Mouse (Mus musculus): ENCODE measurements at regions not wholly inside any gene's neighbourhood (a gene's known extent, or its start where the extent isn't known, plus 50 kb on each side); places are given as distances from the start of the nearest gene placed in this dataset.
"Not testable (repeated sequence)": the region's sequence is repeated elsewhere in the genome, so short reads cannot be mapped to it uniquely, and the experiment has no call there.

- peak; percentile 45 for DNase-seq
Observed at GRCm38 (mm10) chrX:166809165-166809564, 223.6 kb upstream of the Egfl6 start.

GRCm38 (mm10) chrX:166808207-166808606 lies 222.7 kb upstream of the Egfl6 start:
- DNase-seq = peak; percentile 17

GRCm38 (mm10) chrX:166805957-166806356 lies 220.4 kb upstream of the Egfl6 start:
- no peak for DNase-seq

- DNase-seq = no peak
Observed at GRCm38 (mm10) chrX:166805480-166805879, 220.0 kb upstream of the Egfl6 start.

- peak; percentile 38 for DNase-seq
Observed at GRCm38 (mm10) chrX:166803246-166803645, 217.7 kb upstream of the Egfl6 start.

GRCm38 (mm10) chrX:166801017-166801416 lies 215.5 kb upstream of the Egfl6 start:
- no peak for DNase-seq

- no peak for DNase-seq
Observed at GRCm38 (mm10) chrX:166795651-166796050, 210.1 kb upstream of the Egfl6 start.

- DNase-seq = peak; percentile 62
Observed at GRCm38 (mm10) chrX:166789031-166789430, 203.5 kb upstream of the Egfl6 start.

GRCm38 (mm10) chrX:166787137-166787536 lies 201.6 kb upstream of the Egfl6 start:
- not testable (repeated sequence) for DNase-seq

GRCm38 (mm10) chrX:166785615-166786014 lies 200.1 kb upstream of the Egfl6 start:
- no peak for DNase-seq

GRCm38 (mm10) chrX:166783377-166783776 lies 197.9 kb upstream of the Egfl6 start:
- DNase-seq = no peak

GRCm38 (mm10) chrX:166779334-166780092 lies 194.0 kb upstream of the Egfl6 start:
- DNase-seq = no peak

- no peak for DNase-seq
Observed at GRCm38 (mm10) chrX:166773408-166773854, 187.9 kb upstream of the Egfl6 start.

GRCm38 (mm10) chrX:166766991-166767390 lies 181.5 kb upstream of the Egfl6 start:
- DNase-seq = peak; percentile 59

- no peak for DNase-seq
Observed at GRCm38 (mm10) chrX:166765647-166766046, 180.1 kb upstream of the Egfl6 start.

GRCm38 (mm10) chrX:166762098-166762497 lies 176.6 kb upstream of the Egfl6 start:
- no peak for DNase-seq

- DNase-seq = no peak
Observed at GRCm38 (mm10) chrX:166757152-166757551, 171.6 kb upstream of the Egfl6 start.

GRCm38 (mm10) chrX:166754967-166755654 lies 169.6 kb upstream of the Egfl6 start:
- DNase-seq = no peak

- DNase-seq = no peak
Observed at GRCm38 (mm10) chrX:166749055-166749679, 163.6 kb upstream of the Egfl6 start.

GRCm38 (mm10) chrX:166731354-166731753 lies 145.8 kb upstream of the Egfl6 start:
- DNase-seq = peak; percentile 12

- DNase-seq = no peak
Observed at GRCm38 (mm10) chrX:166728622-166728928, 143.1 kb upstream of the Egfl6 start.

GRCm38 (mm10) chrX:166727823-166728621 lies 142.5 kb upstream of the Egfl6 start:
- no peak for DNase-seq

All from layer of hippocampus, adult 9-11 months (tissue).